11 mouse cellular contexts compared by ENCODE assay signal in genomic region chr5:142997526-142997925, GRCm38 (mm10). TPM values are rescaled to one million over a fixed set of nuclear protein-coding genes. Genes with fewer than 3 reads are reported as not detected.
DNase-seq lines count a peak whose midpoint lies in the region; ATAC-seq and TF ChIP-seq lines count a peak whose summit lies in the region.
"Had no signal": no experiment of that assay in that cellular context is flagged by ENCODE, and none has a peak within 500 bp of the region (broad histone marks: within the 10 kb centered on the region; RNA-seq: fewer than 3 reads in every experiment).

No protein-coding gene starts in this region.

- H3K27me3 ChIP-seq in heart, embryonic 12.5 days (replicated peaks), result no peaks in the 10 kb centered on the region
- no peaks in the 10 kb centered on the region for H3K27me3 ChIP-seq in liver, adult 2 months (ENCODE audit: control insufficient read depth, insufficient read depth, low read length)
- no peaks in the 10 kb centered on the region for H3K27me3 ChIP-seq in liver, embryonic 11.5 days (replicated peaks; ENCODE audit: control insufficient read depth, insufficient read depth, low read length)
- no peaks in the 10 kb centered on the region for H3K27me3 ChIP-seq in hindbrain, postnatal 0 days (ENCODE audit: insufficient read depth, low read length)
- H3K27me3 ChIP-seq: hindbrain, embryonic 15.5 days; megakaryocyte, embryonic 14.5 days had no signal

- no peak for ATAC-seq in heart, embryonic 12.5 days (ENCODE audit: insufficient number of reproducible peaks, low FRiP score)
- no peak for ATAC-seq in liver, embryonic 11.5 days (replicated peaks; ENCODE audit: low FRiP score)
- ATAC-seq in hindbrain, postnatal 0 days, result no peak

- peak overlapping the region; percentile 63 for H3K27ac ChIP-seq in heart, embryonic 12.5 days (ENCODE audit: poor library complexity, severe bottlenecking)
- H3K27ac ChIP-seq in liver, adult 2 months (replicated peaks; ENCODE audit: insufficient read depth, low read depth, low read length), result peak overlapping the region; percentile 27; the same call in 1 of the 2 replicates
- H3K27ac ChIP-seq in liver, embryonic 11.5 days (ENCODE audit: low read depth, low read length), result no peak overlapping the region; the same call in 1 of the 2 replicates
- peak overlapping the region; percentile 32; the same call in 1 of the 2 replicates for H3K27ac ChIP-seq in hindbrain, postnatal 0 days
- H3K27ac ChIP-seq: hindbrain, embryonic 15.5 days had no signal

- TF ChIP-seq POLR2A in liver, adult 2 months (IDR thresholded peaks at IDR 0.05; ENCODE audit: extremely low read depth, insufficient read depth, low read length), result no peak

- no peaks in the 10 kb centered on the region for H3K9me3 ChIP-seq in heart, embryonic 12.5 days (replicated peaks)
- no peaks in the 10 kb centered on the region for H3K9me3 ChIP-seq in liver, embryonic 11.5 days (ENCODE audit: control insufficient read depth, low read length)
- H3K9me3 ChIP-seq in hindbrain, postnatal 0 days (ENCODE audit: low read length), result no peaks in the 10 kb centered on the region
- H3K9me3 ChIP-seq: hindbrain, embryonic 15.5 days; megakaryocyte, embryonic 14.5 days had no signal

- H3K79me2 ChIP-seq in liver, adult 2 months (ENCODE audit: control insufficient read depth, insufficient read depth, low read length), result no peaks in the 10 kb centered on the region

- H3K4me3 ChIP-seq in heart, embryonic 12.5 days, result no peak overlapping the region
- H3K4me3 ChIP-seq in liver, adult 2 months (ENCODE audit: insufficient read depth, low read depth, low read length), result no peak overlapping the region
- H3K4me3 ChIP-seq in liver, embryonic 11.5 days (ENCODE audit: low read depth, low read length), result no peak overlapping the region
- no peak overlapping the region for H3K4me3 ChIP-seq in hindbrain, postnatal 0 days (ENCODE audit: low read length)
- H3K4me3 ChIP-seq: hindbrain, embryonic 15.5 days; megakaryocyte, embryonic 14.5 days had no signal

- peaks cover 48% of the 10 kb centered on the region for H3K4me1 ChIP-seq in heart, embryonic 12.5 days (replicated peaks)
- peaks cover 5% of the 10 kb centered on the region for H3K4me1 ChIP-seq in liver, adult 2 months (ENCODE audit: control insufficient read depth, insufficient read depth, low read length)
- peaks cover 11% of the 10 kb centered on the region for H3K4me1 ChIP-seq in liver, embryonic 11.5 days (replicated peaks; ENCODE audit: control insufficient read depth, insufficient read depth, low read length)
- peaks cover 9% of the 10 kb centered on the region; the same call in 1 of the 2 replicates for H3K4me1 ChIP-seq in hindbrain, postnatal 0 days (ENCODE audit: insufficient read depth, low read length)

- 69% methylated on average over 9 of the region's 9 CpGs for WGBS in heart, embryonic 12.5 days
- WGBS in liver, adult 2 months, result 83% methylated on average over 9 of the region's 9 CpGs
- WGBS in liver, embryonic 11.5 days, result 70% methylated on average over 9 of the region's 9 CpGs
- WGBS in hindbrain, postnatal 0 days, result 76% methylated on average over 9 of the region's 9 CpGs

- no peak overlapping the region for H3K4me2 ChIP-seq in heart, embryonic 12.5 days
- H3K4me2 ChIP-seq in liver, embryonic 11.5 days, result no peak overlapping the region
- no peak overlapping the region for H3K4me2 ChIP-seq in hindbrain, postnatal 0 days (ENCODE audit: low read depth, low read length)
- H3K4me2 ChIP-seq: hindbrain, embryonic 15.5 days had no signal

- 0 out of 2 replicates have a peak overlapping the region, but pooled peaks have one; percentile 31 for H3K9ac ChIP-seq in heart, embryonic 12.5 days
- H3K9ac ChIP-seq in liver, adult 2 months (ENCODE audit: low read depth, low read length), result no peak overlapping the region
- no peak overlapping the region for H3K9ac ChIP-seq in liver, embryonic 11.5 days (ENCODE audit: low read depth, low read length)
- no peak overlapping the region for H3K9ac ChIP-seq in hindbrain, postnatal 0 days (replicated peaks; ENCODE audit: low read length)
- H3K9ac ChIP-seq: hindbrain, embryonic 15.5 days had no signal

- intact Hi-C loops in heart, postnatal 14 days (cut with DNase I), result no loop called here

- H3K36me3 ChIP-seq in heart, embryonic 12.5 days, result peaks cover 19% of the 10 kb centered on the region
- no peaks in the 10 kb centered on the region; the same call in 1 of the 2 replicates for H3K36me3 ChIP-seq in liver, adult 2 months (ENCODE audit: control insufficient read depth, insufficient read depth, low read length)
- peaks cover 16% of the 10 kb centered on the region; the same call in 1 of the 2 replicates for H3K36me3 ChIP-seq in liver, embryonic 11.5 days (ENCODE audit: control insufficient read depth, insufficient read depth, low read length)
- peaks cover 13% of the 10 kb centered on the region; the same call in 1 of the 2 replicates for H3K36me3 ChIP-seq in hindbrain, postnatal 0 days (ENCODE audit: insufficient read depth, low read length)

- no peak for TF ChIP-seq CTCF in liver, adult 2 months (IDR thresholded peaks at IDR 0.05; ENCODE audit: low read depth, low read length)
- no peak for TF ChIP-seq CTCF in hindbrain, postnatal 0 days (IDR thresholded peaks at IDR 0.05; ENCODE audit: low read depth)

- no peak for DNase-seq in heart, postnatal 14 days
- no peak for DNase-seq in liver, adult 2 months (ENCODE audit: extremely low read depth, low read depth, low spot score)
- no peak for DNase-seq in liver, embryonic 11.5 days (ENCODE audit: low spot score)
- DNase-seq in adrenal gland, postnatal 14 days, result peak; percentile 75
- DNase-seq in hindbrain, postnatal 0 days (ENCODE audit: low spot score), result no peak
- DNase-seq in gastrocnemius, adult 18-20 months (ENCODE audit: low spot score), result no peak
- DNase-seq in frontal cortex, postnatal 14 days (ENCODE audit: low spot score in 2 of 2), result no peak

RNA-seq across cellular contexts. Expression of gene Fscn1, which starts 37.4 kb away (rescaled TPM):
- 201 and 205 TPM in 2 replicates for polyA plus RNA-seq in heart, embryonic 12.5 days (2016; fragmentation: Nextera tagmentation; extraction: Ambion mirVana)
- total RNA-seq in heart, postnatal 14 days (2021), result 10 to 100 TPM; 47.3 to 68.9 TPM
- total RNA-seq in liver, adult 2 months (2014; rRNA removed), result 2.0 and 4.2 TPM in 2 replicates
- 3.0 and 4.4 TPM in 2 replicates for polyA plus RNA-seq in liver, adult 2 months (2012; rRNA removed)
- polyA plus RNA-seq in liver, embryonic 11.5 days (2014; fragmentation: Nextera tagmentation; extraction: Ambion mirVana), result 142 and 148 TPM in 2 replicates
- 62.0 and 75.3 TPM in 2 replicates for total RNA-seq in adrenal gland, postnatal 14 days (2021)
- total RNA-seq in hindbrain, postnatal 0 days (2014; rRNA removed), result 613 and 715 TPM in 2 replicates
- 412 and 457 TPM in 2 replicates for polyA plus RNA-seq in hindbrain, postnatal 0 days (2015; fragmentation: Nextera tagmentation; extraction: Ambion mirVana)
- total RNA-seq in gastrocnemius, adult 18-20 months (2021), result 1 to 10 TPM; 3.7 to 8.5 TPM
- total RNA-seq: neutrophil, adult 5-6 weeks had no signal
